Comparison of ENCODE assay signal across 13 mouse cellular contexts in the genomic region with DNA sequence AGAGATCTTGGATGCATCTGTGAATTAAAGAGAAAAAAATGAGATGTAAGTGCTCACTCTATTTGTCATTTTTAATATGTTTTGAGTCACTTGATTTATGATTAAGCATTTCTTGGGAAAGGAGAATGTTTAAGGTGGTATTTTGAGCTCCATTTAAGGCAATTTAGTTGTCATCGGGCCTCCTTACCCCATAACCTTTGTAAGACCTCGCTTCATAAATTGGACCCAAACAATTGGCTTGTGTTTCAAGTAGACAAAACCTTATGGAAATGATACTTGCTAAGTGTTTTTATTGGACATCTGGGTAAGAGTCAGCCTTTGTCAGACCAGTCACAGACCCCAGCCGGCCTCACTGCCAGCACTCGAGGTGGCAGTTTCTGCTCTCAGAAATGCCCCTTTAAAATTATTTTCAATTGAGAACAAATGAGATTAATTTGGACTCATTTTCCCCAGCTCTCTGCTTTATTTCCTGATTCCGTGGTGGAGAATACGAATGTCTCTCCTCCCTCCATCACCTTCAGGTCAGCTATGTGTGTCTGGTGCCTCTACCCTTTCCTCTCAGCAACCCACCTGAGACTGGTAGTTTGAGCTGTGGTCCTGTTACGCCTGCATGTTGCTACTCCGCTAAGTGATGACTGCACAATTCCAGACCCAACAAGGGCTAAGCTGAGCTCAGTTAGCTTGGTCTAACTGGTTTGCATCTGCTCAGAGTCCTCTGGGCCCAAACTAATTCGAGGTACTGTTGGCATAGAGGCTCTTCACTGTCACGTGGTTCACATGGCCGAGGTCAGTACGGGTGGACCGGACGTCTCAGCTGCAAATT.
"Had no signal": no experiment of that assay in that cellular context is flagged by ENCODE, and none has a peak within 500 bp of the region (broad histone marks: within the 10 kb centered on the region; RNA-seq: fewer than 3 reads in every experiment).

No protein-coding gene starts in this region.

- DNase-seq: kidney, adult 8-10 months; kidney, postnatal 25 days; lung, adult 2 months; lung, postnatal 36 days; retina, postnatal 1 day; right cerebral cortex, postnatal 4 days; spleen, adult 18-20 months; thymus, adult 2 months; thymus, postnatal 4 days had no signal

- H3K27ac ChIP-seq: liver, embryonic 15.5 days; midbrain, embryonic 10.5 days; midbrain, embryonic 15.5 days; neural tube, embryonic 13.5 days had no signal

- H3K9me3 ChIP-seq: liver, embryonic 15.5 days; midbrain, embryonic 10.5 days; midbrain, embryonic 15.5 days; neural tube, embryonic 13.5 days had no signal

- H3K4me3 ChIP-seq: liver, embryonic 15.5 days; midbrain, embryonic 10.5 days; midbrain, embryonic 15.5 days; neural tube, embryonic 13.5 days had no signal

- H3K36me3 ChIP-seq: liver, embryonic 15.5 days; midbrain, embryonic 10.5 days; midbrain, embryonic 15.5 days; neural tube, embryonic 13.5 days had no signal

- H3K27me3 ChIP-seq: liver, embryonic 15.5 days; midbrain, embryonic 15.5 days; neural tube, embryonic 13.5 days had no signal

- H3K4me1 ChIP-seq: liver, embryonic 15.5 days; midbrain, embryonic 10.5 days; midbrain, embryonic 15.5 days had no signal
